ENCODE assay signal across 8 mouse cellular contexts in the genomic region with DNA sequence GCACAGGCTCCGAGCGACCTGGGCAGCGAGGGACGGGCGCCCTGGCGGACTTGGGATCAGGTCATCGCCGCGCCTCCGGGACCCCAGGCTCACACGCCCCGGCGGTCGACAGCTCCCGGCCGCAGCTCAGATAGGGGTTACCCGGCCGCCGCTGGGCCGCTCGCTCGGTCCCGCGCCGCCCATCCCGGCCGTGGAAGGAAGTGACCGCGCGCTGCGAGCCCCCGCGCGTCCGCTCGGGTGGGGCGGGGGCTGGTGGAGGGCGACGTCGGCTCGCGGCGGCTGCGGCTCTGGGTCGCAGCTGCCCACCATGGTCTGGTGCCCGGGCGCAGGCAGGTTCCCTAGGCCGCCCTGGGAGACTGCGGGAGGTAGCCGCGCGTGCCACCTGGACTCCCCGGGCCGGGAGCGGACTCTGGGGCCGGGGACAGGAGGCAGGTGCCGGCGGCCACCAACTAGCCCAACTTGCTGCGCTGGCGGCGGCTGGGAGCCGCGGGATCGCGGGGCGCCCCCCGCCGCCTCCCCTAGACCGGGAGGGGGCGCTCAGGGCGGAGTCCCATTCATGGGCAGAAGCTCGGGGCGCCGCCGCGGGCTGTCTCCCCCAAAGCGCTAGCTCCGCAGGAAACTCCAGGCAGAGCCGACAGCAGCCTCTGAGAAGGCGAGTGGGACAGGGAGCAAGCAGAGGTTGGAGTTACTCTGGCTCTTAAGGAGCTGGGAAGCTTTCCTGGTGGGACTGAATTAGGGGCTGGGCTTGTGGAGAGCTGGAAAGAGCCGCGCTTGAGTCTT.
DNase-seq lines count a peak whose midpoint lies in the region; ATAC-seq lines count a peak whose summit lies in the region.

No protein-coding gene starts in this region.

- H3K9me3 ChIP-seq in megakaryocyte, embryonic 14.5 days = peaks cover 7% of the 10 kb centered on the region; the same call in 1 of the 2 replicates
- H3K9me3 ChIP-seq in heart, embryonic 13.5 days = no peaks in the 10 kb centered on the region

- WGBS in heart, embryonic 13.5 days = 0% methylated on average over 67 of the region's 82 CpGs

- peaks cover 48% of the 10 kb centered on the region for H3K27me3 ChIP-seq in megakaryocyte, embryonic 14.5 days (replicated peaks)
- H3K27me3 ChIP-seq in heart, embryonic 13.5 days (replicated peaks) = peaks cover 65% of the 10 kb centered on the region

- H3K4me1 ChIP-seq in megakaryocyte, embryonic 14.5 days = peaks cover 15% of the 10 kb centered on the region; the same call in 1 of the 2 replicates
- peaks cover 16% of the 10 kb centered on the region; the same call in 1 of the 2 replicates for H3K4me1 ChIP-seq in heart, embryonic 13.5 days

- peak overlapping the region; percentile 76 for H3K9ac ChIP-seq in heart, embryonic 13.5 days

- no peak overlapping the region for H3K27ac ChIP-seq in heart, embryonic 13.5 days (replicated peaks)

- ATAC-seq in megakaryocyte, adult 5-6 weeks (ENCODE audit: poor library complexity, severe bottlenecking) = no peak
- peak; percentile 33; the same call in 1 of the 2 replicates for ATAC-seq in heart, embryonic 13.5 days (ENCODE audit: extremely low read depth, insufficient number of reproducible peaks, low FRiP score, low TSS enrichment)

- peak overlapping the region; percentile 99 for H3K4me2 ChIP-seq in heart, embryonic 13.5 days

- no peaks in the 10 kb centered on the region for H3K36me3 ChIP-seq in megakaryocyte, embryonic 14.5 days (replicated peaks; ENCODE audit: low read length)
- no peaks in the 10 kb centered on the region for H3K36me3 ChIP-seq in heart, embryonic 13.5 days

- H3K4me3 ChIP-seq in megakaryocyte, embryonic 14.5 days (replicated peaks) = peak overlapping the region; percentile 50
- peak overlapping the region; percentile 69 for H3K4me3 ChIP-seq in heart, embryonic 13.5 days

- DNase-seq in embryo, embryonic 10.5 days (ENCODE audit: low spot score) = peak; percentile 59
- peak; percentile 10 to 40 for DNase-seq in layer of hippocampus, adult 8-10 months (ENCODE audit: low spot score in 2 of 2)
- peak; percentile 18 for DNase-seq in lung, postnatal 10 days
- peak; percentile 66 for DNase-seq in right cerebral cortex, postnatal 14 days
- DNase-seq in B cell, adult 2 months = no peak

Comparison
In these comparisons a context has a peak if more than half of its experiments do, and no peak if none do; other contexts are left out.
1. DNase-seq: peak in embryo, embryonic 10.5 days (single experiment), layer of hippocampus, adult 8-10 months (2 of 2), lung, postnatal 10 days (single experiment) and right cerebral cortex, postnatal 14 days (single experiment); none in B cell, adult 2 months (0 of 2).